Mouse (Mus musculus) neural tube, embryonic 13.5 days (tissue): ENCODE measurements around the gene Mthfd1l. TPM values are rescaled to one million over a fixed set of nuclear protein-coding genes. Genes with fewer than 3 reads are reported as not detected.

ENCODE experiments used
- ATAC-seq: fragments of 200-750 bp; cut with Nextera tagmentation; 2 replicates; pipeline ENCODE4 v1.8.0; 2017; ENCODE audit warnings: low read depth, mild to moderate bottlenecking, moderate TSS enrichment, moderate library complexity
- H3K27ac ChIP-seq: fragments of 300-500 bp; sonication (generic); replicated peaks from 2 replicates; pipeline ENCODE4 v1.5.1; 2015; ENCODE audit warnings: moderate library complexity, mild to moderate bottlenecking, inconsistent platforms
- H3K27me3 ChIP-seq: fragments of 300-500 bp; sonication (generic); 2 replicates; pipeline ENCODE4 v1.6.1; 2015; ENCODE audit warnings: mild to moderate bottlenecking, inconsistent platforms
- H3K36me3 ChIP-seq: fragments of 300-500 bp; sonication (generic); 2 replicates; pipeline ENCODE4 v1.6.1; 2015; ENCODE audit warnings: mild to moderate bottlenecking, inconsistent platforms
- H3K4me1 ChIP-seq: fragments of 300-500 bp; sonication (generic); replicated peaks from 2 replicates; pipeline ENCODE4 v1.6.1; 2015; ENCODE audit warnings: inconsistent platforms
- H3K4me2 ChIP-seq: fragments of 300-500 bp; sonication (generic); 2 replicates; pipeline ENCODE4 v1.6.1; 2015; ENCODE audit warnings: inconsistent platforms, mild to moderate bottlenecking, moderate library complexity
- H3K4me3 ChIP-seq: fragments of 300-500 bp; sonication (generic); 2 replicates; pipeline ENCODE4 v1.5.1; 2015; ENCODE audit warnings: mild to moderate bottlenecking, inconsistent platforms
- H3K9ac ChIP-seq: fragments of 300-500 bp; sonication (generic); 2 replicates; pipeline ENCODE4 v1.6.1; 2015; ENCODE audit warnings: moderate library complexity, mild to moderate bottlenecking, inconsistent platforms
- H3K9me3 ChIP-seq: fragments of 300-500 bp; sonication (generic); 2 replicates; pipeline ENCODE4 v1.6.1; 2016; ENCODE audit warnings: inconsistent platforms
- WGBS: fragments of 180-500 bp; shearing (Covaris S2); methylation state at CpG from one replicate; pipeline ENCODE4 v1.1.7; 2015; 5-methylcytosine and 5-hydroxymethylcytosine counted together
- polyA plus RNA-seq: library from polyadenylated mRNA; unstranded; fragments of >200 nt; fragmentation: Nextera tagmentation; extraction: Ambion mirVana; gene quantifications from 2 replicates; pipeline ENCODE4 v1.2.1, GENCODE M21; 2015

Gene Mthfd1l
- polyA plus RNA-seq, 1 experiment from 2014 or later: 6.2 TPM

- peaks cover 8% of the 10 kb centered on the region; the same call in 1 of the 2 replicates for H3K4me1 ChIP-seq
- no peak overlapping the region for H3K27ac ChIP-seq
- H3K4me2 ChIP-seq: no peak overlapping the region
- no peaks in the 10 kb centered on the region for H3K36me3 ChIP-seq
- ATAC-seq: no peak
- no peaks in the 10 kb centered on the region for H3K27me3 ChIP-seq
- no peak overlapping the region for H3K4me3 ChIP-seq
- no peaks in the 10 kb centered on the region for H3K9me3 ChIP-seq
- 85% methylated on average over 8 of the region's 8 CpGs for WGBS
- H3K9ac ChIP-seq: no peak overlapping the region
Measured at GRCm38 (mm10) chr10:4092990-4093389, 120.1 kb downstream of the Mthfd1l start.

GRCm38 (mm10) chr10:4094093-4094817, 121.3 kb downstream of the Mthfd1l start:
- no peak overlapping the region for H3K9ac ChIP-seq
- 61% methylated on average over 9 of the region's 9 CpGs for WGBS
- H3K27ac ChIP-seq: peak overlapping the region; percentile 68
- H3K36me3 ChIP-seq: no peaks in the 10 kb centered on the region
- H3K27me3 ChIP-seq: no peaks in the 10 kb centered on the region
- no peak overlapping the region for H3K4me2 ChIP-seq
- no peak overlapping the region for H3K4me3 ChIP-seq
- ATAC-seq: peak; percentile 54
- H3K9me3 ChIP-seq: no peaks in the 10 kb centered on the region
- peaks cover 8% of the 10 kb centered on the region; the same call in 1 of the 2 replicates for H3K4me1 ChIP-seq

GRCm38 (mm10) chr10:4096151-4096550, 123.2 kb downstream of the Mthfd1l start:
- no peaks in the 10 kb centered on the region for H3K9me3 ChIP-seq
- H3K4me2 ChIP-seq: no peak overlapping the region
- H3K4me1 ChIP-seq: peaks cover 8% of the 10 kb centered on the region; the same call in 1 of the 2 replicates
- no peak overlapping the region for H3K27ac ChIP-seq
- H3K4me3 ChIP-seq: no peak overlapping the region
- no peaks in the 10 kb centered on the region for H3K27me3 ChIP-seq
- H3K9ac ChIP-seq: no peak overlapping the region
- no peaks in the 10 kb centered on the region for H3K36me3 ChIP-seq
- no peak for ATAC-seq
- WGBS: 85% methylated on average over 5 of the region's 5 CpGs

GRCm38 (mm10) chr10:4100007-4100406, 127.1 kb downstream of the Mthfd1l start:
- 95% methylated on average over 6 of the region's 6 CpGs for WGBS
- Histone ChIP-seq H3K4me1 (peaks cover 4% of the 10 kb centered on the region; the same call in 1 of the 2 replicates), H3K27ac (no peak overlapping the region), H3K9ac (no peak overlapping the region), H3K4me2 (no peak overlapping the region), H3K27me3 (no peaks in the 10 kb centered on the region), H3K36me3 (no peaks in the 10 kb centered on the region), H3K4me3 (no peak overlapping the region), H3K9me3 (no peaks in the 10 kb centered on the region)
- no peak for ATAC-seq

GRCm38 (mm10) chr10:4105676-4106528, 133.0 kb downstream of the Mthfd1l start:
- no peaks in the 10 kb centered on the region for H3K36me3 ChIP-seq
- peak overlapping the region; percentile 29 for H3K27ac ChIP-seq
- no peak overlapping the region for H3K4me2 ChIP-seq
- H3K9ac ChIP-seq: no peak overlapping the region
- H3K4me3 ChIP-seq: no peak overlapping the region
- peaks cover 32% of the 10 kb centered on the region for H3K4me1 ChIP-seq
- H3K27me3 ChIP-seq: no peaks in the 10 kb centered on the region
- no peaks in the 10 kb centered on the region for H3K9me3 ChIP-seq
- 25% methylated on average over 10 of the region's 10 CpGs for WGBS
- 0 out of 2 replicates have a peak, but pooled peaks have one; percentile 50 for ATAC-seq

- no peaks in the 10 kb centered on the region for H3K36me3 ChIP-seq
- ATAC-seq: 0 out of 2 replicates have a peak, but pooled peaks have one; percentile 24
- H3K4me1 ChIP-seq: peaks cover 43% of the 10 kb centered on the region
- H3K9ac ChIP-seq: no peak overlapping the region
- H3K4me2 ChIP-seq: no peak overlapping the region
- H3K27me3 ChIP-seq: no peaks in the 10 kb centered on the region
- H3K4me3 ChIP-seq: no peak overlapping the region
- WGBS: 17% methylated on average over 7 of the region's 7 CpGs
- peak overlapping the region; percentile 52; the same call in 1 of the 2 replicates for H3K27ac ChIP-seq
- no peaks in the 10 kb centered on the region for H3K9me3 ChIP-seq
Measured at GRCm38 (mm10) chr10:4107661-4108338, 134.9 kb downstream of the Mthfd1l start.

- Histone ChIP-seq H3K36me3 (no peaks in the 10 kb centered on the region), H3K27ac (peak overlapping the region; percentile 52; the same call in 1 of the 2 replicates), H3K4me1 (peaks cover 47% of the 10 kb centered on the region), H3K9me3 (no peaks in the 10 kb centered on the region), H3K9ac (no peak overlapping the region), H3K27me3 (no peaks in the 10 kb centered on the region), H3K4me2 (no peak overlapping the region), H3K4me3 (no peak overlapping the region)
- WGBS: 76% methylated on average over 9 of the region's 9 CpGs
- ATAC-seq: no peak
Measured at GRCm38 (mm10) chr10:4108462-4108861, 135.5 kb downstream of the Mthfd1l start.

GRCm38 (mm10) chr10:4111095-4111794, 138.3 kb downstream of the Mthfd1l start:
- peaks cover 38% of the 10 kb centered on the region for H3K4me1 ChIP-seq
- no peak overlapping the region for H3K27ac ChIP-seq
- ATAC-seq: no peak
- H3K27me3 ChIP-seq: no peaks in the 10 kb centered on the region
- H3K4me2 ChIP-seq: no peak overlapping the region
- no peaks in the 10 kb centered on the region for H3K36me3 ChIP-seq
- H3K9me3 ChIP-seq: no peaks in the 10 kb centered on the region
- WGBS: 79% methylated on average over 19 of the region's 19 CpGs
- no peak overlapping the region for H3K9ac ChIP-seq
- H3K4me3 ChIP-seq: no peak overlapping the region

- Histone ChIP-seq H3K4me3 (no peak overlapping the region), H3K4me2 (no peak overlapping the region), H3K9me3 (no peaks in the 10 kb centered on the region), H3K36me3 (no peaks in the 10 kb centered on the region), H3K27ac (no peak overlapping the region), H3K9ac (no peak overlapping the region), H3K27me3 (no peaks in the 10 kb centered on the region), H3K4me1 (peaks cover 33% of the 10 kb centered on the region)
- 89% methylated on average over 8 of the region's 8 CpGs for WGBS
- no peak for ATAC-seq
Measured at GRCm38 (mm10) chr10:4111795-4112139, 138.8 kb downstream of the Mthfd1l start.

GRCm38 (mm10) chr10:4112611-4113327, 139.9 kb downstream of the Mthfd1l start:
- WGBS: 63% methylated on average over 17 of the region's 17 CpGs
- no peaks in the 10 kb centered on the region for H3K27me3 ChIP-seq

GRCm38 (mm10) chr10:4113328-4113658, 140.4 kb downstream of the Mthfd1l start:
- no peaks in the 10 kb centered on the region for H3K36me3 ChIP-seq
- H3K4me3 ChIP-seq: no peak overlapping the region
- no peaks in the 10 kb centered on the region for H3K9me3 ChIP-seq
- no peak for ATAC-seq
- no peak overlapping the region; the same call in 1 of the 2 replicates for H3K27ac ChIP-seq
- no peaks in the 10 kb centered on the region for H3K27me3 ChIP-seq
- H3K4me1 ChIP-seq: peaks cover 20% of the 10 kb centered on the region
- no peak overlapping the region for H3K9ac ChIP-seq
- H3K4me2 ChIP-seq: no peak overlapping the region
- WGBS: 92% methylated on average over 5 of the region's 5 CpGs

More at GRCm38 (mm10) chr10:4112611-4113327, 139.9 kb downstream of the Mthfd1l start:
- ATAC-seq: no peak
- Histone ChIP-seq H3K27ac (no peak overlapping the region; the same call in 1 of the 2 replicates), H3K9ac (no peak overlapping the region), H3K9me3 (no peaks in the 10 kb centered on the region), H3K36me3 (no peaks in the 10 kb centered on the region), H3K4me1 (peaks cover 25% of the 10 kb centered on the region), H3K4me3 (no peak overlapping the region), H3K4me2 (no peak overlapping the region)
